Mouse (Mus musculus) B cell, adult 67 days (primary cell): ENCODE results near the gene Plekhn1. TPM values are rescaled to one million over a fixed set of nuclear protein-coding genes. Genes with fewer than 3 reads are reported as not detected.

ENCODE experiments used
- total RNA-seq, 2 experiments: library from RNA; stranded (reverse); gene quantifications; 4 replicates each; pipeline ENCODE4 v1.2.4; 2023

The Plekhn1 gene
- total RNA-seq, result 10 to 100 TPM; 40.3 to 46.7 TPM

DNA sequence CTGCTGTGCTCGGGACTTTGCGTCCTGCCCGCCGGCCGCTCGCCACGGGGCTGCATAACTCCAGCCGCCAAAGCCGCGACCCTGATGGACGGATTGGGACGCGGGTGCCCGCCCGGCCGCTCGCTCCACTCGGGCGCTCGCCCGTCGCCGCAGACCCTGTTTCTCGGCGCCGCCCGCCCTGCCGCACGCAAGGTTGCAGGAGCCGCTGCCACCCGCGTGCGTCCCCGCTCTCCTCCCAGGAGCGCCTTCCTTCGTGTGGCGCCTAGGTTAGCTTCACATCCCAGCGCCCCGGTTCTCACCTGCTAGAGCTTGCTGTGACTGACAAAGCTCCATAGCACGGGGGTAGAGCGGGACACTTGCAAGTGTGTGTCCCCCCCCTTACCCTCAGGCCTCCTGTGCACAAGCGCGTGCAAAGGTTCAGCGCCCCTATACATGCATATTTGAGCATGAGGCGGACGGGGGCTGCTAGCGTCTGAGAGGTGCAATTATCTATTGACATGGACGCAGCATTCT, at the start of gene Plekhn1:
TSS of gene Plekhn1 (minus strand) at position 157 of the 513 bp plus-strand sequence.

DNA sequence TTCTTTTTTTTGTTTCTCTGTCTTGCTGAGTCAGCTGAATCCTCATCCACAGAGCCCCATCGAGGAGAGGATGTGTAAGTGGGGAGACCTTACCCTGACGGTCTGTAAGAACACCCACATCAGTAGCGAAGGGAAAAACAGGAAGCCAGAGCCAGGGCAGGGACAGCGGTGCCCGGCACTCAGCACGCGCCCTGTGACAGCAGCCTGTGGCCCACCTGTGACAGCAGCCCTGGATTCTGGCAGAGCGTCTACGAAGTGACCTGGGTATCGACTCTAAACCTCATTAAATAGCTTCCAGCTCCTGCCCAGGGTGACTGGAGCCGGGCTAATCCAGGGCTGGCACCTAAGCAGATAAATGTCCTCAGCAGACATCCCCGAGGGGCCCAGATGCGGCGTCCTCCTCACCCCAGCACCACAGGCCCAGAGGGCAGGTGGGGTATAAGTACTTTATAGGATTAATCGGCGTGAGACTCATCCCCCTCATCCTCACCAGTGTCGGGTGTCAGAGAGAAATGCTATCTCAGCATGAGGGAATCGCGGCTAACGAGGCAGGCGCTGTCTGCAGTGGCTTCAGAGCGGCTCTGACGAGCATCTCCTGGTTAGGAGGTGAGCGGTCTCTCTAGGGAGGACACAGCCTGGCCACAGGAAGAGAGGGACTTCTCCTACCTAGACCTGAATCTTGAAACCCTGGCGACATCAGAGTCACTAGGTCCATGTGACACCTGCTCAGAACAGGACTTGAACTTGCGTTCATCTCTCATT, 20.6 kb upstream of the Plekhn1 start, which contains the start of gene Samd11:
TSS of gene Samd11 (minus strand) at position 580 of the 762 bp plus-strand sequence.

DNA sequence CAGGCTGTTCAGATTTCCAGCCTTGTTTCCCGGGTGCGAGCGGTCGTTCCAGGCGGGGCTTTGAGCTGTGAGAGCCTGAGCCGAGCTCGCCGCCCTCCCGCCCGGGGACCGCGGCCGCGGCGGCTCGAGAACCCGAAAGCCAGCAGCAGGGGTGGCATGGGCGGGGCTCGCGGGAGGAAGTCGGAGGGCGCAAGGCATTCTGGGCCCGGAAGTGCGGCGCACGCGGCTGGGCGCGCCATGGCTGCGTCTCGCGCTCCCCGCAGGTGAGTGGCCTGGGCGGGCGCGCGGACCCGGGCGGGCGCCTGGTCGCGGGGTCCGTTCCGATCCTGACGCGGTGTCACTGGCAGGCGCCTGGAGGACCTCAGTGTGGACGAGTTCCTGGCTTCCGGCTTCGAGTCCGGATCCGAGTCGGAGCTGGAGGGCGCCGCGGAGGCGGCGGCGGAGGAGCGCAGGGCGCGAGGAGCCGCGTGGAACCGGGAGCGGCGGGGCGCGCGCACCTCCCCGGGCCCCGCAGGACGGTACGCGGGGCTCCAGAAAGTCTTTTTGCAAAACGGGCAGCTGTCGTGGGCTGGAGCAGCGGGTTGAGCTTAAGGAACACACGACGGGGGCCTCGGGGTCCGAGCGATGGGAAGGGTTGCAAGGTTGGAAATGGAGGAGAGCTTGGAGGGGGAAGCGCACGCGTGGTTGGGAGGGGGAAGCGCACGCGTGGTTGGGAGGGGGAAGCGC, 1.3 kb upstream of the Plekhn1 start, which contains the start of gene Noc2l:
TSS of gene Noc2l (plus strand) at position 203 of the 726 bp plus-strand sequence.

DNA sequence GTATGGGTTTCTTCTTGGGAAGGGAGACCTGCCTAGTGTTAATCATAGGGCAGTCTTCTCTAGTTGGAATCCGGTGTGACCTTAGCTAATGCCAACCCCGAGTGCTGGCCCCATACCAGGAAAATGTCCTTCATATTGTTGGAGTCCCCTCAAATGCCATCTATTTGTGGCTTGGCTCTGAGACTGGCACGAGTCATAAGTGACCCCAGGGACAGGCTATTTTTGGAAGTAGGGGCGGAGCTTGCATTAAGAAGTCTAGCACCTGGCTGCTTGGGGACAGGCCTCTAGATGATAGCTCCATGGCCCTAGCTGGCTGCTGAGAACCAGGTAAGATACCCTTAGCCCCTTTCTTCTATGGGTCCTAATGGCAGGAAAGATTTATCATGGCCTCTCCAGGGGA, 19.0 kb downstream of the Plekhn1 start, which contains the start of gene Perm1:
TSS of gene Perm1 (plus strand) at position 220 of the 400 bp plus-strand sequence.

DNA sequence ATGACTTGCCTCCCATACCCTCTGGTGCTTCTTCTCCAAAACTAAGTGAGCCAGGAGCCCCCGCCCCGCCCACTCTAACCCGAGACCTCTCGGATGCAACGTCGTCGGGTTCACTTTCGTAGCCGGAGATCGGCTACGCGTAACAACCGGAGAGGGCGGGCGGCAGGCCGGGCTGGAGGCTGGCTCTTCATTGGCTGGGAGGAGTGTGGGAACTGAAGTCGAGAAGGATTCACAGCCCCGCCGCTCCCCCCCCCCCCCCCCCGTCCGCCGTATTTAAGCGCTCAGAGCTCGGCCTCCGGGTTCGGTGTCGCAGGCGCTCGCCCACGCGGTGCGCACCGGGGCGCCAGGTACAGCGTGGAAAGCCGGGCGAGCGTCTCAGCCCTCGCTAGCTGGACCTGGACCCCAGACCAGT, 31.6 kb downstream of the Plekhn1 start, which contains the start of gene AW011738:
TSS of gene AW011738 (plus strand) at position 304 of the 412 bp plus-strand sequence.

DNA sequence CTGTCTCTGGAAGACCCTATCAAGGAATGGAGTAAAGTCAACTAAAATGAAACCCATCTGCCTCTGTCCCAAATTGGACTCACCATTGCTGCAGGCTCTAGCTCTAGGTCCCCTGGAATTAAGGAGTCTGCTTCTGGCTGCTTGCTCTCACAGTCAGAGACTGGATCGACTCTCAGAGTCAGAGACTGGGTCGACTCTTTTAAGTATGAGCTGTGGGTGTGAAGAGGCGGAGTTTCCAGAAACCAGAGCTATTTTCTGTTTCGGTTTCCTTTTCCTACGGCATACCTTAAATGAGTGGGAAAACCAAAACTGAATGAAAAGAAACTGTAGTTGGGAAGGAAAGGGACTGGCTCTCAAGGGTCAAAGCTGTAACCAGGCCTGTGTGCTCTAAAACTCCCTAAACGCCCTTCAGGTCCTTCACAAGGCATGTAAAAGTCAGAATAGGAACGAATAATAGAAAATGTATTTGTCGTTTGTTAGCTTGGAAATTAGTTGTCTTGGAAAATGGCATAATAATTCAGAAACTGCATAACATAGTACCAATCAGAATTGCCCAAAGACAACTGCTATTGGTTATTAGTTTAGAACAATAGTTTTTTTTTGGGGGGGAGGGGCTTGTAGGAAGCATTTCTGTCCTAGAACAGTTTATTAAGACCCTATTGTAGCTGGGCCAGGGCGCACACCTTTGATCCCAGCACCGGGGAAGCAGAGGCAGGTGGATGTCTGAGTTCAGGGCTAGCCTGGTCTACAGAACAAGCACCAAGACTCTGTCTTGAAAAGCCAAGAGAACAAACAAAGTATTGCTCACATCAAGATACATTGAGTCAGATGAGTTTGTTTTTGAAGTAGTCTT, 33.8 kb downstream of the Plekhn1 start, which contains the start of gene Isg15:
TSS of gene Isg15 (minus strand) at position 196 of the 853 bp plus-strand sequence.

DNA sequence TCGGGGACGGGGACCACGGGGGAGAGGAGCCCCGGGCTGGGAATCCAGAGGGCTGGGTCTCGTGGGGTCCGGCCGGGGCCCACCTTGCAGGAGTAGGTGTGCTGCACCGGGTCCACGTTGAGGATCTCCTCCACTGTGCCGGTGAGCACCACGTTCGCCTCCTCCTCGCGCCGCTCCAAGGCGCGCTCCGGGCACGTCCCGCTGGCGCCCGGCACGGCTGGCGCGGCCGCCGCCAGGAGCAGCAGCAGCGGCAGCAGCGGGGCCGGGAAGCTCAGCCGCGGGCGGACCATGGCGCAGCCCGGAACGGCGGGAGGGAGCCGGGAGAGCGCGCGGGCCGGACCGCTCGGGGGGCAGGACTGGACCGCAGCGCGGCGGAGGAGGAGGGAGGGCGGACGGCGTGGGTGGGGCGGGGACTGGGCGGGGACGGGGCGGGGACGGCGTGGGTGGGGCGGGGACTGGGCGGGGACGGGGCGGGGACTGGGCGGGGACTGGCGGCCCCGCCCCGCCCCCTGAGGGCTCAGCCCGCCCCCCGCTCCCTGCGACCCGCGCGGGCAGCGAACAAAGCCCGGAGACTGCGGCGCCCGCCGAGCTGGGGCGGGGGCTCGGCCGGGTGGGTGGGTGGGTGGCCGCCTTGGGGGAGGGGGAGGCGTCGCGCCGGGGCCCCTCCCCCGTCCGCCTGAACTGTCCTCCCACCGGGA, 37.4 kb downstream of the Plekhn1 start, which contains the start of gene Agrn:
TSS of gene Agrn (minus strand) at position 358 of the 698 bp plus-strand sequence.

Other genes with a start within 250 kb of the Plekhn1 start
- 1 to 10 TPM; 2.9 to 3.8 TPM for gene B3galt6, start 242.2 kb downstream of the Plekhn1 start, total RNA-seq
- gene Sdf4, start 242.0 kb downstream of the Plekhn1 start, total RNA-seq, result 100 to 1,000 TPM; 124 to 134 TPM
- gene Tnfrsf4, start 221.0 kb downstream of the Plekhn1 start, total RNA-seq, result 10 to 100 TPM in 1 of 2 experiments, 1 to 10 TPM in 1; 3.7 to 11.2 TPM
- 10 to 100 TPM; 15.0 to 17.0 TPM for gene Tnfrsf18, start 208.7 kb downstream of the Plekhn1 start, total RNA-seq
- not detected for gene Ttll10, start 175.4 kb downstream of the Plekhn1 start, total RNA-seq
- 10 to 100 TPM; 67.6 to 67.9 TPM for gene 9430015G10Rik, start 124.9 kb downstream of the Plekhn1 start, total RNA-seq
- 1 to 10 TPM; 1.7 to 1.8 TPM for gene Rnf223, start 104.3 kb downstream of the Plekhn1 start, total RNA-seq
- 1 to 10 TPM; 1.8 to 4.1 TPM for gene Agrn, start 37.4 kb downstream of the Plekhn1 start, total RNA-seq
- gene Isg15, start 34.0 kb downstream of the Plekhn1 start, total RNA-seq, result 1 to 10 TPM; 6.6 to 7.7 TPM
- gene AW011738, start 31.6 kb downstream of the Plekhn1 start, total RNA-seq, result 1 to 10 TPM; 9.3 TPM
- gene Perm1, start 19.0 kb downstream of the Plekhn1 start, total RNA-seq, result under 1 TPM; 0.24 to 0.44 TPM
- 10 to 100 TPM; 91.8 to 99.4 TPM for gene Noc2l, start 1.2 kb upstream of the Plekhn1 start, total RNA-seq
- gene Samd11, start 20.8 kb upstream of the Plekhn1 start, total RNA-seq, result 1 to 10 TPM; 3.8 to 5.3 TPM
- gene Vmn2r-ps159, start 96.2 kb upstream of the Plekhn1 start, total RNA-seq, result not detected